Mouse (Mus musculus) lung, postnatal 25 days (tissue): Measurements from ENCODE around the gene Vdac2.

Experiments used
- DNase-seq: peaks from one replicate; pipeline ENCODE4 v3.0.0; 2022; ENCODE audit warnings: low spot score

Vdac2 gene

DNA sequence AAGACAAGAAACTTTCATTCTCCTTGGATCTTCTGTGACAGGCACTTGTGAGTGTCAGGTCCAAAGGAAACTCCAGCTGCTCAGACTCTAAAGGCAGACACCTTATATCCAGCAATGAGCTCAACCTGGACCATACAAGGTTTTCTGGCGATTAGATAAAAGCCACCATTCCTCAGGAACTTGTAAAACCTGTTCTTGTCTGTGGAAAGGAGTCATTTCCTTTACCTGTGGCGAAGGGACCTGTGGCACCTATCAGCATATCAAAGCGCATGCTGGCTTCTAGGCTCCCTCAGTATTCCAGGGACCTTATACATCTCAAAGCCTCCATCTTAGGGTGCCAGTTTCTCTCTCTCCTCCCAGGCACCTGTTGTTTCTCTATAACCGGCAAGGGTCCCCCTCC is 7.6 kb upstream of the Vdac2 start:
- DNase-seq: no peak

DNA sequence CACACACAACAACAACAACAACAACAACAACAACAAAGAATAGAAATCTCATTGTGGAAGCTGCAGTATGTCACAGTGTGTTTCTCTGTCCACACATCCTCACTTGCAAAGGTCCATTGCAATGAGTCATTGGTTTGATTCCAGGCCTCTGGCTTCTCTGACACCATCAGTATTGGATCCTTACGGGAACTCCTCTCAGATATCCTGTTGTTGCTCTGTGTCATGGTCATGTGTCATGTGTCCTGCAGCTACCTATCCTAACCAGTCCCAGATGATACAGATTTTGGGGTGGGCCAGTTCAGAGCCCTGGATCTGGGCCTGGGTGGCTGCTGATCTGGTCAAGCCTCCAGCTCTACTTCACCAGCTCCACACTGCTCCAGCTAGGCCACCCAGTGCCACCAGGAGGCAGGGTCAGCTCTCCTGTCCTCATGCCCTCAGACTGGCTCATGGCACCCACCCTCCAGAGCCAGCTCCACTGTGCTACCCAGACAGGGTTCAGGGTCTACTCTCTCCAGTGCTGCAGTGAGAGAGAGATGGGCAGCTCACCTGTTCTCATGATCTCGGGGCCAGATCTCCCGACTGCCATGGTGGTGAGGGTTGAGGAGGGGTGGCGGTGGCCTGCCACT is 4.0 kb upstream of the Vdac2 start:
- no peak for DNase-seq

DNA sequence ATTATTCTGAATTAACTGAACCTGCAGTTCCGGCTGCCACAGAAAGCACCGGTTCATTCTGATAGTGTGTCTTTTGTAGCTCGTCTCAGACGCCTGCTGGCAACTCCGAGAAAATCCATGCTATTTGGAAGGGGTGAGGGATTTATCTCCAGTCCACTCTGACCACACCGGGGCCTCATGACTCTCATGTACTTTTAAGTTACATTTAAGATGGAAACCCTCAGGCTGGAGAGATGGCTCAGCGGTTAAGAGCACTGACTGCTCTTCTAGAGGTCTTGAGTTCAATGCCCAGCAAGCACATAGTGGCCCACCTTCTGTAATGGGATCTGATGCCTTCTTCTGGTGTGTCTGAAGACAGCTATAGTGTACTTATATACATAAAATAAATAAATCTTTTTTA is 2.7 kb upstream of the Vdac2 start:
- no peak for DNase-seq

DNA sequence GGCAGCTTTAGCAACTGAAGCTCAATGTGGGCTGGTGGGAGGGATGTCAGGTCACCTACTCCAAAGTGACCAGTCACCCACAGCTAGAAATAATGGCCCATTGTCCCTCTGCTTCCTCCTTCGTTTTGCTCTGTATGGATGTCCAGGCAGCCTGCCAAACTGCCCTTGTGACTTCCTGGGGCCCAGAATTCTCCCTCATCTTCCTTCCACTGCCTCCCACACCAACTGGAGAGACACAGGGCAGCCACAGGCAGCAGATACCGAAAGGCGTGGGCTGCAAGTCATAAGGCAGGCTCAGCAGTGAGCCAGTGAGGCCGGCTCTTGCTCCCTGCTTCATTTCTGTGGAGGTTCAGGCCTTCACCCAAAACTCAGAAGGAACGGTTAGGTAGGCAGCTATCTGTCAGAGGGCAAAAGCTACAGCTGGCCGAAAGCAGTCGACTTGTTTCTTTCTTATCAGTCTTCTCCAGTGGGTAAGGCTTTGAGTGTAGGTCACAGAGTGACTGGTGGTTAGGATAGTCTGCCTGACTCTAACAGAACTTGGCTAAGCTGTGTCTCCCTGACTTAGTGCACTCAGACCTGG is 2.2 kb upstream of the Vdac2 start:
- peak; percentile 88 for DNase-seq

GRCm38 (mm10) chr14:21823897-21824296 is 1.1 kb upstream of the Vdac2 start:
- no peak for DNase-seq

- DNase-seq: no peak
Observed at GRCm38 (mm10) chr14:21825786-21826491, 901 bp downstream of the Vdac2 start.

- peak; percentile 97 for DNase-seq
Observed at GRCm38 (mm10) chr14:21830876-21831767, 6.1 kb downstream of the Vdac2 start.

GRCm38 (mm10) chr14:21831830-21832403 is 6.9 kb downstream of the Vdac2 start:
- no peak for DNase-seq

DNA sequence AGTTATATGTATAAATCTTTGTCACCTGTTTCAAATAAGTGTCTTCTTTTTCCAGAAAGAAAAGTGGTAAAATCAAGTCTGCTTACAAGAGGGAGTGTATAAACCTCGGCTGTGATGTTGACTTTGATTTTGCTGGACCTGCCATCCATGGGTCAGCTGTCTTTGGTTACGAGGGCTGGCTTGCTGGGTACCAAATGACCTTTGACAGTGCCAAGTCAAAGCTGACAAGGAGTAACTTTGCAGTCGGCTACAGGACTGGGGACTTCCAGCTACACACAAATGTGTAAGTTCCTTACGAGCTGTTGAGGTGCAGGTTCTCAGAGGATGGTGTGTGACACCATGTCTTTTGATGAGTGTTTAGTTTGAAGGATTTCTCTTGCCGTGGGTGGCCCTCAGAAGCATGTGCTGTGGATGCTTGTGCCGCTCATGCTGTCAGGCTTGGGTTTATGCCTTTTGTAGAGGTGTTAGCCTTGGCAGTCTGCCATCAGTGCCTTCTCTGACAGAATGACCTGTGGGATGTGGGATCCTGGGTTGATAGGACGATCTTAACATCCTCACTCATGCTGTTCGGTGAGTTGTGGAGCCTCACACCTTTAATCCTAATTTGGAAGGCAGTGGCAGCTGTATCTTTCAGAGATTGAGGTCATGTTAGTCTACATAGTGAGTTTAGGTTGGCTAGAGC is 13.4 kb downstream of the Vdac2 start:
- no peak for DNase-seq

GRCm38 (mm10) chr14:21841819-21842592 is 17.0 kb downstream of the Vdac2 start:
- DNase-seq: no peak

DNA sequence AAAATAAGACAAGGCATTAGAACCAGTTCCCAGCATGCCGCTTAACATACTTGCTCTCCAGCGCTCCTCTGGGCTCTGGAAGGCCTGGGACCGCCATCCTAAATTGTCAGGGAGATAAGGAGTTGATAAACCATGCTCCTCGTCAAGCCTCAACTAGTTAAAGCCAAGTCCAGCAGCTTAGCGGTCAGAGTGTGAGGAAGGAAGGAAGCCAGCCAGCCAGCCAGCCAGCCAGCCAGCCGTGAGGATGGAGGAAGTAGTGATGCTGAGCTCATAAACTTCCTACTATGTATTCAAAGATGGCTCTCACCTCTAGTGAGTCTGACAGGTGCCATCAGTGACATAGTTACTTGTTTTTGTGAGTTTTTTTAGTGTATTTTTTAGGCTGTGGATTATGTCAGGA is 18.2 kb downstream of the Vdac2 start:
- DNase-seq: no peak

GRCm38 (mm10) chr14:21846827-21847380 is 21.9 kb downstream of the Vdac2 start:
- no peak for DNase-seq

GRCm38 (mm10) chr14:21847381-21848165 is 22.5 kb downstream of the Vdac2 start:
- DNase-seq: no peak

- peak; percentile 94 for DNase-seq
Observed at GRCm38 (mm10) chr14:21848166-21849154, 23.4 kb downstream of the Vdac2 start, which contains the start of gene Comtd1. Comtd1 (minus strand) TSS chr14:21848977.

DNA sequence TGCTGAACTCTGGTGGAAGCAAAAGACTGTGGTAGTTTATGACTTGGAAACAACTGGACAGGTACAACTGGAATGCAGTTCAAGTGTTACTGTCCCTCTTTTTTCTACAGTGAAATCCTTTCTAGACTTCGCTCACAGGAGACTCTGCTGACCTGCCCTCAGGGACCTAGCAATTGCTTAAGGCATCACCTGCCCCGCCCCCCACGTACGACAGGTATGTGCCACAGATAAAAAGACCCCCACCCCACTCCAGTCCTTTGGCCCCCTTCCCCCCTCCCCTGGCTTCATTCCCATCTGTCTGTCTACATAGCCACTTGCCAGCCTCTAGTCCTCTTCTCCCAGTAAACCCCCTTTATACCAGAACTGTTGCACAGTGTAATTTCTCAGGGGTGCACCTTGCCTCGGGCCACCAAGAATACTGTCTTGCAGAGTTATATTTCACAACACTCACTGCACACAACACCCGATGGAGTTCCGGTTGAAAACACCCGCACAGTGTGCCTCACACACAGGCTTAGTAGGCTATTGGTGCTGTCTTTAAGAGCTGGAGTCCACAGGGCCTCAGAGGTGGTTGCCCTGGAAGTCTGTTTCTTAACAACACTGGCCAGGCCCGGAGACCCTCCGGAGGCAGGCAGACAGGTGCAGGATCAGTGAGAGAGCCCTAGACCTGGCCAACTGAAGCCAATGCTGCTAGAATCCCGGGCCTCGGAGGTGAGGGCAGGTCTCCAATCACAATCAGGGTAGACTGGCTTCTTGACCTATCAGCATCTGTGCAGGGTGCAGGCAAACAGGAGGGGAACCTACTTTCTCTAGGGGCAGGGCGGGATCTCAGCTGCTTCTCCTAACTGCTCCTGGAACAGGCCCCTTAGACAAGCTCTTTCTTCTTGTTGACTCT is 24.7 kb downstream of the Vdac2 start:
- no peak for DNase-seq

- no peak for DNase-seq
Observed at GRCm38 (mm10) chr14:21850419-21851127, 25.5 kb downstream of the Vdac2 start.
